Mouse (Mus musculus): ENCODE data around the gene Zwilch. TPM values are rescaled to one million over a fixed set of nuclear protein-coding genes. Genes with fewer than 3 reads are reported as not detected.
"Not testable (repeated sequence)": the region's sequence is repeated elsewhere in the genome, so short reads cannot be mapped to it uniquely, and the experiment has no call there.

Zwilch gene
- polyA plus RNA-seq, 1 experiment: 16.9 TPM

DNA sequence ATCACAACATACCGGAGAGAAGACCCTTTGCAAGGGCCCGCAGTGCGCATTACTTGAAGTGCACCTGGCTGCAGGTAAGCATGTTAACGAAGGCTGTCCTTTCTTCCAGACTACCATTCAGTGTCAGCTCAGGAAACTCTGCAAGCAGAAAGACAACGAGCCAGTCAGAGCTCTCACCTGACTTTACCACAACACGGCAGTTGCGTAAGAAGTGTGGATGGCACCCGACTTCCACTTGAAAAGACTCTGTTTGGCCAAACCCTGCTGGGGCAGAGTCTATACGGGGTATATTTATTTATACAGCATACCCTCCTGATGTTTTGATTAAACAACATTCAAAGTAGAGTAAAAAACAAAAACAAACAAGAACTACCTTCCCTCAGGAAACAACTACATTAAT is 33.0 kb downstream of the Zwilch start:
- H3K4me1 ChIP-seq (ENCODE audit: control insufficient read depth, insufficient read depth, low read length): peaks cover 7% of the 10 kb centered on the region
- no peak overlapping the region for H3K4me3 ChIP-seq (ENCODE audit: insufficient read depth, low read length)
- TF ChIP-seq CTCF (IDR thresholded peaks at IDR 0.05; ENCODE audit: low read depth, low read length) (no peak), POLR2A (IDR thresholded peaks at IDR 0.05; ENCODE audit: borderline replicate concordance, low read depth, low read length) (no peak)

DNA sequence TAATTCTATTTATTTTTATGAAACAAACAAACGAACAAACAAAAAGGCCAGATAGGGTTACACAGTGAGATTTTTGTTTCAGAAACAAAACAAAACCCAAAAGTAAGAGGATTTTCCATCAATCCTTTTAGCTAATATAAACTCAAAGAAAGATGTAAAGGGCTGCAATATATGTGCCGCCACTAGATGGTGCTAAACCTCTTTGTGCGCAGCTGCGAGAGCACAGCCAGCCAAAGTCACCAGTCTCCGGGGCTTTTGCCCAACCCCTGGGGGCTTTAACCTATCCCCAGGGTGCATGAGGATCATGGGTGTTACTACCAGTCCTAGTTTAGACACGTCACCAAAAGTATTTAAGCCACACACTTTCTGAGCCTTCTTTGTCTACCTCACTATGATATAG is 34.0 kb downstream of the Zwilch start:
- peak; percentile 43 for TF ChIP-seq CTCF (IDR thresholded peaks at IDR 0.05; ENCODE audit: low read depth, low read length)
- H3K27ac ChIP-seq (ENCODE audit: insufficient read depth, low read depth, low read length); H3K4me1 ChIP-seq (ENCODE audit: control insufficient read depth, insufficient read depth, low read length); H3K4me3 ChIP-seq (ENCODE audit: insufficient read depth, low read length): not testable (repeated sequence)

More for the DNA sequence above, 33.0 kb downstream of the Zwilch start:
- no peak overlapping the region for H3K27ac ChIP-seq (ENCODE audit: insufficient read depth, low read depth, low read length)

DNA sequence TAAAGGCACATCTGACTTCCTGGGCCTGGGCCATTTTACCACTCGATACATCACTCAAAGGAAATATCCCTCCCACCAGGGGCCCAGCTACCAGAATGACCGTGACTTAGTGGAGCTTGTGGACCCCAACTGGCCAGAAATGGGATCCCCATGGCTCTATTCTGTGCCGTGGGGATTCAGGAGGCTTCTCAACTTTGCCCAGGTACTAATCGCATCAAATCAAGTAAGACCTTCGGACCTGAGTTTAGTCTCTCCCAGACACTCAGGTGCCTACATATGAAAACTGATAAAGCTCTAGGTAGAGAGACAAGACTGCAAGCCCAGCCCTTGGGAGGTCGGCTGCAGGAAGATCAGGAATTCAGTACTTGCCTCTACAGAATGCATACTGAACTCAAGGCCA is 41.3 kb downstream of the Zwilch start:
- Histone ChIP-seq H3K4me3 (ENCODE audit: insufficient read depth, low read length) (no peak overlapping the region), H3K27ac (ENCODE audit: insufficient read depth, low read depth, low read length) (no peak overlapping the region), H3K4me1 (ENCODE audit: control insufficient read depth, insufficient read depth, low read length) (no peaks in the 10 kb centered on the region)
- TF ChIP-seq CTCF (IDR thresholded peaks at IDR 0.05; ENCODE audit: low read depth, low read length) (no peak), POLR2A (IDR thresholded peaks at IDR 0.05; ENCODE audit: borderline replicate concordance, low read depth, low read length) (no peak)

DNA sequence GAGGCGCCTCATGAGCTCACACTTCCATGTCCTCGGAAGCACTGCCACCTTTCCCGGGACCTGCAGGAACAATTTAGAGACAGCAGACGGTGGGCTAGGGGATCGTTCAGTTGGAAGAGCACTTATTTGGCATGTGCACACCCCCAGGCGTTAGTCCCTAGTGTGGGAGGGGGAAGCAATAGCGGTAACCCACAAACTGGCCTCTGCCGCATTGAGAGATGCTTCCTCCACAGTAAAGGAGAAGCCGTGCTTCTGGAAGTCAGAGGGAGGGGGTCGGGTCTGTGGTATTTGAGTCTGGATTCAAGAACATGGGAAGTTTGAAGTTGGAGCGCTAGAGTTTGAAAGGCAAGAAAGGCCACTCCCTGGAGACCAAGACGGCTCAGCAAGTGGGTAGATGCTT is 46.8 kb downstream of the Zwilch start:
- Histone ChIP-seq H3K4me3 (ENCODE audit: insufficient read depth, low read length) (no peak overlapping the region), H3K27ac (ENCODE audit: insufficient read depth, low read depth, low read length) (no peak overlapping the region), H3K4me1 (ENCODE audit: control insufficient read depth, insufficient read depth, low read length) (no peaks in the 10 kb centered on the region)
- TF ChIP-seq CTCF (IDR thresholded peaks at IDR 0.05; ENCODE audit: low read depth, low read length) (no peak), POLR2A (IDR thresholded peaks at IDR 0.05; ENCODE audit: borderline replicate concordance, low read depth, low read length) (no peak)

DNA sequence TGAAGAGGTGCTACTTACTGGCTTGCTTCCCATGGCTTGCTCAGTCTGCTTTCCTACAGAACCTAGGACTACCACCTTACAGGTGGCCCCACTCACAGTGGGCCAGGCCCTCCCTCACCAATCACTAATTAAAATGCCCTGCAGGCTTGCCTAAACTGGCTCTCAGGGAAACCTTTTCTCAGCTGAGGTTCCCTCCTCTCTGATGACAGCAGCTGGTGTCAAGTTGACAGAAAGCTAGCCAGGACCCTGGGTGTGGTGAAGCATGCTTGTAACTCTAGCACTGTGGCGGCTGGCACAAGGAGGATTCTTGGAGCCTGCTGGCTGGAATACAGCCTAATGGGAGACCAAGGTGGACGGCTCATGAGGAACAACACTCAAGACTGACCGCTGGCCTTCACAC is 47.6 kb downstream of the Zwilch start:
- TF ChIP-seq POLR2A (IDR thresholded peaks at IDR 0.05; ENCODE audit: borderline replicate concordance, low read depth, low read length) (no peak), CTCF (IDR thresholded peaks at IDR 0.05; ENCODE audit: low read depth, low read length) (no peak)
- Histone ChIP-seq H3K27ac (ENCODE audit: insufficient read depth, low read depth, low read length) (no peak overlapping the region), H3K4me3 (ENCODE audit: insufficient read depth, low read length) (no peak overlapping the region), H3K4me1 (ENCODE audit: control insufficient read depth, insufficient read depth, low read length) (no peaks in the 10 kb centered on the region)

DNA sequence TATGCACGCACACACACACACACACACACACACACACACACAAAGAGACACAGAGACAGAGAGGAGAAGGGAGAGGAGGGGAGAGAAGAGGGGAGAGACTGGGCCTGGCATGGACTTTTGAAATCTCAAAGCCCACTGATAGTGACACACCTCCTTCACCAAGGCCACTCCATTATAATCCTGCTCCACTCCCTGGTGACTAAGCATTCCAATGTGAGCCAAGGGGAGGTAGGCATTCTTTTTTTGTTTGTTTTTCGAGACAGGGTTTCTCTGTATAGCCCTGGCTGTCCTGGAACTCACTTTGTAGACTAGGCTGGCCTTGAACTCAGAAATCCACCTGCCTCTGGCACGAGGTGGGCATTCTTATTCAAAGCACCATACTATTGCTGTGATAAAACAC is 48.1 kb downstream of the Zwilch start:
- not testable (repeated sequence) for H3K27ac ChIP-seq (ENCODE audit: insufficient read depth, low read depth, low read length); H3K4me1 ChIP-seq (ENCODE audit: control insufficient read depth, insufficient read depth, low read length); H3K4me3 ChIP-seq (ENCODE audit: insufficient read depth, low read length)

DNA sequence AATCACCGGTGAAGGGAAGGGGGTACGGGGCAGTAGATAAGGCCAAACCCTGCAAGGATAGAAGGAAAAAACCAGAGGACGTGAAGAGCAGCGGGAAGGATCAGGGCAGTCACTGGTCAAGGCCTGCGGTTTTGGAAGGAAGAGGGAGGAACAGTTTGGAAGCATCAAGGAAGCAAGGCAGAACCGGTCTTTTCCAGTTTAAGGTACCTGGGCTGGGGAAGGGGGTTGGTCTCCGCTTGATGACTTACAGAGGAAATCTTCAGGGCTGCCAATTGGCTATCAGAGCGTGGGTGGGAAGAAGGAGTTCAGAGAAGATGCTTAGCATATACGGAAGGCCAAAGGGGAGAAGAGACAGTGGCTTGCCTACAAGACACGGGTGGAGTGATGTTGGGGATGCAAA is 50.3 kb downstream of the Zwilch start:
- TF ChIP-seq POLR2A (IDR thresholded peaks at IDR 0.05; ENCODE audit: borderline replicate concordance, low read depth, low read length): no peak
- TF ChIP-seq CTCF (IDR thresholded peaks at IDR 0.05; ENCODE audit: low read depth, low read length): no peak
- Histone ChIP-seq H3K4me1 (ENCODE audit: control insufficient read depth, insufficient read depth, low read length) (no peaks in the 10 kb centered on the region), H3K27ac (ENCODE audit: insufficient read depth, low read depth, low read length) (no peak overlapping the region), H3K4me3 (ENCODE audit: insufficient read depth, low read length) (no peak overlapping the region)

DNA sequence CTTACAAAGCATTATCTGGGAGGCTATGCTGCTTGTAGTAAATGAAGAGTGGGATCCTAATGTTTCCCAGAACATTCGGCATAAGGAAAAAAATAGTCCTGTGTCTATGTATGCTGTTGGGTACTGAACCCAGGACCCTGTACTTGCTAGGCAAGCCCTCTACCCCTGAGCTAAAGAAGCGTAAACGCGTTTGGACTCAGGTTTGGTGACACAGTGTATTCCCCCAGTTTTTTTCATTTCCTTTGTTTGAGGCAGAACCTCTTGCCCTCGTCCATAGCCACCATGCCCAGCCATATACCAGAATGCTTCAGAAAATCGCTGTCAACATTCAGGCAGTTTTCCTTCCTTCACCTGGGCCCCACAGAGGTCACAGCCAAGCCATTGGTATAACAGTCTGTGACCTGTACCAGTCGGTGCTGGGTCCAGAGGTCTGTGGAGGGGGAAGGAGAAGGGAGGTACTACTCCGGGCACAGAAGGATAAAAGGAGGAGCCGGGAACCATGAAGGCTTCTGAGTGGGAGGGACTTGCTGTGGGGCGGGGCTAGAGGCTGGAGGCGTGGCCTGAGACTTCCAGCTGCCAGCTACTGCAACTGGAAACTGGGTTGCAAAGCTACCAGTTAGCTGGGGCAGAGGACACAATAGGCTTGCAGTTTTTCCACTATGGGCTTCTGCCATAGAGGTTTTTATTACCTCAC is 52.2 kb downstream of the Zwilch start:
- Histone ChIP-seq H3K4me1 (ENCODE audit: control insufficient read depth, insufficient read depth, low read length) (peaks cover 2% of the 10 kb centered on the region; the same call in 1 of the 2 replicates), H3K27ac (ENCODE audit: insufficient read depth, low read depth, low read length) (no peak overlapping the region), H3K4me3 (ENCODE audit: insufficient read depth, low read length) (no peak overlapping the region)
- no peak for TF ChIP-seq CTCF (IDR thresholded peaks at IDR 0.05; ENCODE audit: low read depth, low read length)
- no peak for TF ChIP-seq POLR2A (IDR thresholded peaks at IDR 0.05; ENCODE audit: borderline replicate concordance, low read depth, low read length)

DNA sequence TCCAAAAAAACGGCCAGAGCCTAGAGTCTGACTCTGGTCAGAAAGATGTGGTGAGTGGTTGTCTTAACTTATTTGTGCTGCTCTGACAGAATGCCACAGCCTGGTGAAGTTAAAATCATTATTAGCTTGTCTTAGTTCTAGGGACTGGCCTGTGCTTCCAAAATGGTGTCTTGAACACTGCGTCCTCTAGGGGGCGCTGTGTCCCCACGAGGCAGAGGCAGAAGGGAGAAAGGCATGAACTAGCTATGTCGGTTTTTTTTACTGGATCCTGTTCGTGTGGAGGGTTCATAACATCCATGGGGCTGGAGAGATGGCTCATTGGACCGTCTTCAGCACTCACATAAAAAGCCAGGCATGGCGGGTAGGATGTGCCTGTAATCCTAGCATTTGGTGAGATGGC is 53.0 kb downstream of the Zwilch start:
- peaks cover 4% of the 10 kb centered on the region for H3K4me1 ChIP-seq (ENCODE audit: control insufficient read depth, insufficient read depth, low read length)
- TF ChIP-seq POLR2A (IDR thresholded peaks at IDR 0.05; ENCODE audit: borderline replicate concordance, low read depth, low read length): no peak
- peak; percentile 95 for TF ChIP-seq CTCF (IDR thresholded peaks at IDR 0.05; ENCODE audit: low read depth, low read length)
- no peak overlapping the region for H3K4me3 ChIP-seq (ENCODE audit: insufficient read depth, low read length)
- H3K27ac ChIP-seq (ENCODE audit: insufficient read depth, low read depth, low read length): no peak overlapping the region

DNA sequence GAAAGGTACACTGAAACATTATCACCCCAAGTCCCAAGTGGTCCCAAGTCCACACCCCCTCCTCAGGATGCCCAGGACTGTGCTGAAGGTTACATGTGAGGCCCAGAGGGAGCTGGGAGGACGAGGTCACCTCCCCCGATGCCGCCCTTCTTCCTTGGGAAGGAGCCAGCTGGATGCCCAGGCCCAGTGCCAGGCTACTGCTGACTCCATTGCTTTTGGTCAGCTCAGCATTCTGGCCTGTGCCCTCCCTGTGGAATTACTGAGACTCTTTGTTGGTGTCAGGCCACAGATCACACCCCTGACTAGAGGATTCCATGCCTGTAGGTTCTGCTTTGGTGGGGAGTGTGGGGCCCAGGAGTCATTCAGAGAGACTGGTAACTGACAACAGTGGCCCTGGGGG is 56.0 kb downstream of the Zwilch start, which contains the start of gene Lctl:
Gene Lctl, plus strand, starts transcription at position 272 of the 400 bp plus-strand sequence.
- TF ChIP-seq POLR2A (IDR thresholded peaks at IDR 0.05; ENCODE audit: borderline replicate concordance, low read depth, low read length): no peak
- TF ChIP-seq CTCF (IDR thresholded peaks at IDR 0.05; ENCODE audit: low read depth, low read length): no peak
- peaks cover 8% of the 10 kb centered on the region for H3K4me1 ChIP-seq (ENCODE audit: control insufficient read depth, insufficient read depth, low read length)
- H3K4me3 ChIP-seq (ENCODE audit: insufficient read depth, low read length): no peak within 1 kb of the TSS
- H3K27ac ChIP-seq (ENCODE audit: insufficient read depth, low read depth, low read length): no peak within 1 kb of the TSS

DNA sequence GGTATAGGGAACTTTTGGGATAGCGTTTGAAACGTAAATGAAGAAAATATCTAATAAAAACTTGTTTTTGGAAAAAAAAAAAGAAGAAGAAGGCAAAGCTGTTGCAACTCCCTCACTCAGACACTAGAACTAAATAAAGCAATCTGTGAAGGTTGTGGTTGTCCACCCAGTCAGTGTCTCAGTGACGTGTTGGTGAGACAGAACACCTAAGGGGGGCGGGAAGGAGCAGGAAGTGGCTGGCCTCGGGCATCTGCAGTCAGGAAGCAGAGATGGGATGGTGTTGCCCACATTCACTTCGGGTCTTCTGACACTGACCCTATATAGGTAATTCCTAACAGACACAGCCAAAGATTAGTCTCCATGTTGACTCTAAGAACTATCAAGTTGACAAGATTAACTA is 57.1 kb downstream of the Zwilch start:
- Histone ChIP-seq H3K4me1 (ENCODE audit: control insufficient read depth, insufficient read depth, low read length) (peaks cover 8% of the 10 kb centered on the region), H3K27ac (ENCODE audit: insufficient read depth, low read depth, low read length) (no peak overlapping the region), H3K4me3 (ENCODE audit: insufficient read depth, low read length) (no peak overlapping the region)
- no peak for TF ChIP-seq POLR2A (IDR thresholded peaks at IDR 0.05; ENCODE audit: borderline replicate concordance, low read depth, low read length)
- TF ChIP-seq CTCF (IDR thresholded peaks at IDR 0.05; ENCODE audit: low read depth, low read length): no peak

Data from bone marrow macrophage, adult 2 months (primary cell).